Mouse (Mus musculus) ES-Bruce4 (cell line): ENCODE data around the gene Gtf2i.

ENCODE experiments used
- CTCF ChIP-seq: IDR thresholded peaks from one replicate; pipeline ENCODE4 v1.8.1; 2011; ENCODE audit warnings: low read depth, low read length
- EP300 ChIP-seq: IDR thresholded peaks from 2 replicates; pipeline ENCODE4 v1.6.1; 2011; ENCODE audit warnings: low read depth, low read length; ENCODE audit not compliant: insufficient read depth
- POLR2A ChIP-seq: IDR thresholded peaks from one replicate; pipeline ENCODE4 v1.8.1; 2011; ENCODE audit warnings: low read length; ENCODE audit not compliant: insufficient read depth

GRCm38 (mm10) chr5:134313451-134314067, 1.0 kb downstream of the Gtf2i start:
- TF ChIP-seq CTCF (no peak), POLR2A (no peak), EP300 (peak; percentile 62; the same call in 1 of the 2 replicates)
